Mouse (Mus musculus): Measurements from ENCODE around the gene Satb1.

DNA sequence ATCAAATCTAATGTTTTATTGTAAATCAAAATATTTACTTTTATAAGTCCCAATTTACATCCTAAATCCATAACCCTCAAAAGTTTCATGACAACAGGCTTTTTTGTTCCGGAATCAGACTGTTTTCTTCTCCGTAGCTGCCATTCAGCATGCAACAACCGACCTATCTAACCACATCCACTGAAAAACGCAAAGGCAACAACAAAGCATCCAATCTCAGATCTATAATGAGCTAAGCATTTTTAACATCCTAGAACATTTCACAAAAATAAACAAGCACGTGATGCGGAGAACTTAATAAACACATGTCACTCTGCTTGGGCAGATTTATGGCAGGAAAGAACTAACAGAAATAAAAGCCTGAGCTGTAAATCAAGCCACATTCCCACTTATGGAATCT, 32.9 kb downstream of the Satb1 start:
- TF ChIP-seq E2F4 (IDR thresholded peaks at IDR 0.05; ENCODE audit: insufficient read depth) = no peak
- TF ChIP-seq POLR2AphosphoS2 (IDR thresholded peaks at IDR 0.05; ENCODE audit: insufficient read length, low read depth) = no peak

All from myocyte (in vitro differentiated cells).